Mouse (Mus musculus) MEL (cell line): ENCODE data around the gene Asb8. TPM values are rescaled to one million over a fixed set of nuclear protein-coding genes. Genes with fewer than 3 reads are reported as not detected.
A peak's percentile ranks its signal among the peaks of the same experiment; 100 is the strongest.

Experiments
- DNase-seq: peaks from one replicate; pipeline ENCODE4 v3.0.0; 2011; ENCODE audit warnings: low read depth, low spot score
- H3K27ac ChIP-seq: 2 replicates; pipeline ENCODE4 v1.5.1; 2012; ENCODE audit warnings: low read depth, mild to moderate bottlenecking, control low read depth, low read length, moderate library complexity; ENCODE audit not compliant: control insufficient read depth
- H3K27me3 ChIP-seq, 2 experiments: fragments of 150-350 bp in 1 of 2; sonication (generic) in 1 of 2; 2 replicates each; pipeline ENCODE4 v1.6.1; 2012; ENCODE audit warnings: low read length in 2 of 2, mild to moderate bottlenecking in 2 of 2, improper control_type of control experiment in 1 of 2, moderate library complexity in 1 of 2; ENCODE audit not compliant: insufficient read depth in 2 of 2, control insufficient read depth in 1 of 2
- H3K36me3 ChIP-seq, 2 experiments: 2 replicates each; pipeline ENCODE4 v1.6.1; 2012 to 2014; ENCODE audit warnings: low read length in 2 of 2, improper control_type of control experiment in 1 of 2, inconsistent platforms in 1 of 2, mild to moderate bottlenecking in 1 of 2; ENCODE audit not compliant: insufficient read depth in 2 of 2, control insufficient read depth in 1 of 2
- H3K4me1 ChIP-seq, 2 experiments: fragments of 150-350 bp in 1 of 2; sonication (generic) in 1 of 2; 2 replicates each; pipeline ENCODE4 v1.6.1; 2012; ENCODE audit warnings: low read length in 2 of 2, improper control_type of control experiment in 1 of 2, mild to moderate bottlenecking in 1 of 2; ENCODE audit not compliant: insufficient read depth in 2 of 2, control insufficient read depth in 1 of 2
- H3K4me3 ChIP-seq, 2 experiments: fragments of 150-350 bp in 1 of 2; sonication (generic) in 1 of 2; 2 replicates each; pipeline ENCODE4 v1.5.1; 2012; ENCODE audit warnings: low read depth in 2 of 2, low read length in 2 of 2, mild to moderate bottlenecking in 2 of 2, moderate library complexity in 2 of 2, control low read depth in 1 of 2, improper control_type of control experiment in 1 of 2; ENCODE audit not compliant: control insufficient read depth in 1 of 2, insufficient read depth in 1 of 2
- H3K79me2 ChIP-seq: 2 replicates; pipeline ENCODE4 v1.6.1; 2012; ENCODE audit warnings: mild to moderate bottlenecking, low read length, moderate library complexity; ENCODE audit not compliant: control insufficient read depth, poor library complexity, insufficient read depth
- H3K9ac ChIP-seq: 2 replicates; pipeline ENCODE4 v1.6.1; 2012; ENCODE audit warnings: low read depth, mild to moderate bottlenecking, control low read depth, low read length, moderate library complexity; ENCODE audit not compliant: control insufficient read depth, poor library complexity, severe bottlenecking
- H3K9me3 ChIP-seq: fragments of 150-350 bp; sonication (generic); replicated peaks from 2 replicates; pipeline ENCODE4 v1.6.1; 2012; ENCODE audit warnings: mild to moderate bottlenecking, low read length, improper control_type of control experiment, moderate library complexity; ENCODE audit not compliant: insufficient read depth
- BHLHE40 ChIP-seq: IDR thresholded peaks from 2 replicates; pipeline ENCODE4 v1.6.1; 2012; ENCODE audit warnings: low read depth, mild to moderate bottlenecking, inconsistent platforms, low read length, improper control_type of control experiment, borderline replicate concordance
- CHD1 ChIP-seq: IDR thresholded peaks from 2 replicates; pipeline ENCODE4 v1.6.1; 2012; ENCODE audit warnings: low read depth, mild to moderate bottlenecking, inconsistent platforms, low read length, improper control_type of control experiment
- CTCF ChIP-seq, 3 experiments: IDR thresholded peaks in 2 of 3; conservative IDR thresholded peaks in 1 of 3; 2 replicates each; pipeline ENCODE4 v1.5.1; 2011 to 2012; ENCODE audit warnings: low read length in 3 of 3, low read depth in 2 of 3, mild to moderate bottlenecking in 2 of 3, improper control_type of control experiment in 1 of 3, inconsistent platforms in 1 of 3, mixed read lengths in 1 of 3, moderate library complexity in 1 of 3; ENCODE audit not compliant: control insufficient read depth in 1 of 3, insufficient read depth in 1 of 3, poor library complexity in 1 of 3, severe bottlenecking in 1 of 3
- EP300 ChIP-seq, 2 experiments: IDR thresholded peaks; 2 replicates each; pipeline ENCODE4 v1.6.1; 2011; ENCODE audit warnings: improper control_type of control experiment in 2 of 2, low read length in 2 of 2, low read depth in 1 of 2, mild to moderate bottlenecking in 1 of 2
- ETS1 ChIP-seq: IDR thresholded peaks from 2 replicates; pipeline ENCODE4 v1.6.1; 2012; ENCODE audit warnings: low read depth, mild to moderate bottlenecking, inconsistent platforms, low read length, improper control_type of control experiment, moderate library complexity
- GATA1 ChIP-seq: IDR thresholded peaks from 2 replicates; pipeline ENCODE4 v1.6.1; 2011; ENCODE audit warnings: low read depth, low read length, improper control_type of control experiment
- HCFC1 ChIP-seq: IDR thresholded peaks from 2 replicates; pipeline ENCODE4 v1.6.1; 2012; ENCODE audit warnings: low read depth, mild to moderate bottlenecking, inconsistent platforms, low read length, improper control_type of control experiment, moderate library complexity
- KAT2A ChIP-seq: conservative IDR thresholded peaks from 2 replicates; pipeline ENCODE4 v1.6.1; 2012; ENCODE audit warnings: low read depth, low read length, improper control_type of control experiment, inconsistent platforms
- MAFK ChIP-seq: IDR thresholded peaks from 2 replicates; pipeline ENCODE4 v1.6.1; 2011; ENCODE audit warnings: low read depth, mild to moderate bottlenecking, low read length, improper control_type of control experiment, borderline replicate concordance
- MAX ChIP-seq: IDR thresholded peaks from 2 replicates; pipeline ENCODE4 v1.6.1; 2011; ENCODE audit warnings: low read length, improper control_type of control experiment
- MEF2A ChIP-seq: IDR thresholded peaks from 2 replicates; pipeline ENCODE4 v1.6.1; 2014; ENCODE audit warnings: low read depth, mild to moderate bottlenecking, inconsistent platforms, low read length, improper control_type of control experiment; ENCODE audit not compliant: poor library complexity, insufficient replicate concordance, severe bottlenecking; ENCODE audit errors: extremely low read depth
- MXI1 ChIP-seq: IDR thresholded peaks from 2 replicates; pipeline ENCODE4 v1.6.1; 2011; ENCODE audit warnings: mild to moderate bottlenecking, low read depth, low read length, improper control_type of control experiment
- MYB ChIP-seq: IDR thresholded peaks from 2 replicates; pipeline ENCODE4 v1.6.1; 2011; ENCODE audit warnings: mild to moderate bottlenecking, low read depth, low read length, improper control_type of control experiment
- NELFE ChIP-seq: IDR thresholded peaks from 2 replicates; pipeline ENCODE4 v1.6.1; 2011; ENCODE audit warnings: low read depth, low read length, improper control_type of control experiment
- POLR2A ChIP-seq, 2 experiments: IDR thresholded peaks; 2 replicates each; pipeline ENCODE4 v1.6.1; 2011 to 2012; ENCODE audit warnings: low read length in 2 of 2, mild to moderate bottlenecking in 2 of 2, control low read depth in 1 of 2, improper control_type of control experiment in 1 of 2, low read depth in 1 of 2, moderate library complexity in 1 of 2; ENCODE audit not compliant: control insufficient read depth in 1 of 2, insufficient read depth in 1 of 2, poor library complexity in 1 of 2
- POLR2AphosphoS2 ChIP-seq: IDR thresholded peaks from 2 replicates; pipeline ENCODE4 v1.6.1; 2011; ENCODE audit warnings: low read length, improper control_type of control experiment
- POLR2AphosphoS5 ChIP-seq: IDR thresholded peaks from 2 replicates; pipeline ENCODE4 v1.6.1; 2012; ENCODE audit warnings: low read depth, borderline replicate concordance, mild to moderate bottlenecking, inconsistent platforms, low read length, moderate library complexity, mixed read lengths
- RCOR1 ChIP-seq: IDR thresholded peaks from 2 replicates; pipeline ENCODE4 v1.6.1; 2012; ENCODE audit warnings: low read depth, mild to moderate bottlenecking, inconsistent platforms, low read length, improper control_type of control experiment
- SIN3A ChIP-seq: IDR thresholded peaks from 2 replicates; pipeline ENCODE4 v1.6.1; 2012; ENCODE audit warnings: low read length, improper control_type of control experiment, inconsistent platforms
- TBP ChIP-seq: IDR thresholded peaks from 2 replicates; pipeline ENCODE4 v1.8.0; 2011; ENCODE audit warnings: low read depth, low read length, improper control_type of control experiment
- TCF12 ChIP-seq: IDR thresholded peaks from 2 replicates; pipeline ENCODE4 v1.6.1; 2014; ENCODE audit warnings: low read depth, mild to moderate bottlenecking, inconsistent platforms, low read length, improper control_type of control experiment, moderate library complexity
- USF2 ChIP-seq, 2 experiments: IDR thresholded peaks; 2 replicates each; pipeline ENCODE4 v1.6.1; 2011 to 2012; ENCODE audit warnings: improper control_type of control experiment in 2 of 2, low read length in 2 of 2, borderline replicate concordance in 1 of 2, inconsistent platforms in 1 of 2, low read depth in 1 of 2, mild to moderate bottlenecking in 1 of 2; ENCODE audit not compliant: insufficient read depth in 1 of 2
- ZKSCAN1 ChIP-seq: IDR thresholded peaks from 2 replicates; pipeline ENCODE4 v1.6.1; 2012; ENCODE audit warnings: low read depth, mild to moderate bottlenecking, inconsistent platforms, low read length, improper control_type of control experiment, moderate library complexity
- ZMIZ1 ChIP-seq: IDR thresholded peaks from 2 replicates; pipeline ENCODE4 v1.6.1; 2012; ENCODE audit warnings: low read depth, mild to moderate bottlenecking, inconsistent platforms, low read length, improper control_type of control experiment, moderate library complexity
- polyA plus RNA-seq, 2 experiments: library from polyadenylated mRNA; stranded (reverse) in 1 of 2; unstranded in 1 of 2; fragments of >175 nt in 1 of 2; fragments of >200 nt in 1 of 2; gene quantifications; 2 replicates each; pipeline versions ENCODE4 v1.2.1 to v1.2.4; 2012; ENCODE audit warnings: low replicate concordance in 2 of 2, low read depth in 1 of 2; ENCODE audit not compliant: insufficient read length in 2 of 2, insufficient read depth in 1 of 2, missing spikeins in 1 of 2
- total RNA-seq: library from RNA; depleted of rRNA; stranded (reverse); fragments of 300-350 nt; gene quantifications from 2 replicates; pipeline ENCODE4 v1.2.3, GENCODE M21; 2012

Gene Asb8
- total and polyA plus RNA-seq, 3 experiments, result 33.1 to 38.2 TPM; not detected in 1

DNA sequence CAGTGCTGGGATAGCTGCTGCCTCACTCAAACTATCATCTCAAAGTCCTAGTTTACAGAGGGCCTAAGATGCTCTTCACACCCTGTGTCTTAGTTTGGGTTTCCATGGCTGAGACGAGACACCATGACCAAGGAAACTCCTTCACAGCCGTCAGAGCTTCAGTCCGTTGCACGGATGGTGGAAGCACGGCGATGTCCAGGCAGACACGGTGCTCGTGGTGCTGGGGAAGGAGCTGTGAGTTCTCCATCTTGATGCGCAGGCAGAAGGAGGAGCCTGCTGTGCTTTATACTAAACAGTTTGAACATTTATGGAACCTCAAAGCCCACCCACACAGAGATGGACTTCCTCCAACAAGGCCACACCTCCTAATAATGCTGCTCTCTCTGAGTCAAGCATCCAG, 28.6 kb downstream of the Asb8 start:
- Histone ChIP-seq H3K9me3 (no peaks in the 10 kb centered on the region), H3K79me2 (no peaks in the 10 kb centered on the region), H3K9ac (no peak overlapping the region), H3K27me3 (no peaks in the 10 kb centered on the region), H3K4me1 (0 out of 4 replicates have a peak, but pooled peaks cover 0 to 2% of the 10 kb centered on the region in 2 experiments), H3K27ac (no peak overlapping the region), H3K4me3 (no peak overlapping the region), H3K36me3 (peaks cover 0 to 23% of the 10 kb centered on the region in 2 experiments; a peak in 2 of 4 replicates)
- TF ChIP-seq MXI1 (no peak), POLR2AphosphoS2 (no peak), MEF2A (no peak), KAT2A (no peak), TCF12 (no peak), MYB (no peak)
- DNase-seq, result peak; percentile 48

DNA sequence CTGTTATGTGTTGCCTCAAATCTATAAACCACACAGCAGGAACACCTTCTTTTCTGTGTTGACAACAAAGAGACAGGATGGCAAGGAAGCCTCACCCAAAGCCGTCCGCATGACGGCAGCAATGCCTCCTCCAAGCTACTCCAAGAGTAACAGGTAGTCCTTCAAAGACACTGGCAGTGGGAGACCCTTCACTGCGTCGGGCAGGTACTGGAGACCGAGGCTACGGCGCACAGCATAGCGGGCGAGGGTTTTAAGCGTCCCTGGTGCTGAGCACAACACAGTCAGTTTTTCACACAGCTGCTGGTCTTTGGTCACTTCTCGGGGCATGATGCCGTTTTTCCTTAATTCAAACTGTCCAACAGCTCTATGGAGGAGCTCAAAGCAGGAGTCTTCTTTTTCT, 29.8 kb downstream of the Asb8 start:
- Histone ChIP-seq H3K9ac (no peak overlapping the region), H3K36me3 (peaks cover 0 to 24% of the 10 kb centered on the region in 2 experiments; a peak in 2 of 4 replicates)
- no peak for DNase-seq
- TF ChIP-seq POLR2A (IDR thresholded peaks at IDR 0.05; ENCODE audit: control insufficient read depth in 1 of 2, insufficient read depth in 1 of 2, low read depth in 1 of 2, low read length in 2 of 2, poor library complexity in 1 of 2) (0 out of 4 replicates have a peak, but pooled peaks of 1 of the 2 experiments have one; percentile 6), USF2 (IDR thresholded peaks at IDR 0.05; ENCODE audit: borderline replicate concordance in 1 of 2, insufficient read depth in 1 of 2, low read depth in 1 of 2, low read length in 2 of 2) (no peak), CHD1 (no peak), GATA1 (no peak), KAT2A (no peak), NELFE (no peak)
- TF ChIP-seq, all 39 proteins: peak for 1
- no peaks in the 10 kb centered on the region for H3K27me3 ChIP-seq
- H3K4me1 ChIP-seq, result 0 out of 4 replicates have a peak, but pooled peaks cover 0 to 2% of the 10 kb centered on the region in 2 experiments
- H3K9me3 ChIP-seq, result no peaks in the 10 kb centered on the region
- no peaks in the 10 kb centered on the region for H3K79me2 ChIP-seq
- no peak overlapping the region for H3K4me3 ChIP-seq
- H3K27ac ChIP-seq, result no peak overlapping the region

GRCm38 (mm10) chr15:98134666-98135065, 30.8 kb downstream of the Asb8 start:
- H3K9ac ChIP-seq, result no peak overlapping the region
- TF ChIP-seq SIN3A (no peak), EP300 (IDR thresholded peaks at IDR 0.05; ENCODE audit: low read depth in 1 of 2, low read length in 2 of 2) (no peak), RCOR1 (no peak), ETS1 (no peak), TBP (no peak), MAFK (no peak), ZMIZ1 (no peak), BHLHE40 (no peak), CTCF (IDR thresholded peaks at IDR 0.05 in 2 of 3, conservative IDR thresholded peaks at IDR 0.05 in 1 of 3; ENCODE audit: control insufficient read depth in 1 of 3, insufficient read depth in 1 of 3, low read depth in 2 of 3, low read length in 3 of 3, poor library complexity in 1 of 3, severe bottlenecking in 1 of 3) (no peak), KAT2A (no peak), MAX (no peak), ZKSCAN1 (no peak), POLR2AphosphoS2 (no peak), POLR2AphosphoS5 (no peak), GATA1 (no peak), HCFC1 (no peak)
- H3K4me3 ChIP-seq, result no peak overlapping the region
- H3K9me3 ChIP-seq, result no peaks in the 10 kb centered on the region
- H3K27ac ChIP-seq, result no peak overlapping the region
- H3K36me3 ChIP-seq, result peaks cover 0 to 24% of the 10 kb centered on the region in 2 experiments; a peak in 2 of 4 replicates
- H3K79me2 ChIP-seq, result no peaks in the 10 kb centered on the region
- no peaks in the 10 kb centered on the region for H3K27me3 ChIP-seq
- no peaks in the 10 kb centered on the region for H3K4me1 ChIP-seq
- no peak for DNase-seq
